8 mouse cellular contexts compared by ENCODE assay signal in genomic region chrX:79516977-79517645, GRCm38 (mm10). TPM values are rescaled to one million over a fixed set of nuclear protein-coding genes. Genes with fewer than 3 reads are reported as not detected.
A peak's percentile ranks its signal among the peaks of the same experiment; 100 is the strongest.
DNase-seq lines count a peak whose midpoint lies in the region; ATAC-seq and TF ChIP-seq lines count a peak whose summit lies in the region.

Gene Gm7173 (minus strand): TSS chrX:79517285.

- no peak within 1 kb of the TSS for H3K9ac ChIP-seq in liver, embryonic 13.5 days
- H3K9ac ChIP-seq in neural tube, embryonic 13.5 days: peak within 1 kb of the TSS; percentile 41; the same call in 1 of the 2 replicates

- no peaks in the 10 kb centered on the region for H3K36me3 ChIP-seq in liver, embryonic 13.5 days
- H3K36me3 ChIP-seq in neural tube, embryonic 13.5 days: no peaks in the 10 kb centered on the region

- H3K4me2 ChIP-seq in liver, embryonic 13.5 days: peak within 1 kb of the TSS; percentile 41
- peak within 1 kb of the TSS; percentile 55 for H3K4me2 ChIP-seq in neural tube, embryonic 13.5 days

- no peak for ATAC-seq in liver, embryonic 13.5 days (ENCODE audit: low read depth)
- ATAC-seq in neural tube, embryonic 13.5 days (ENCODE audit: low read depth): peak; percentile 88

- 30% methylated on average over 23 of the region's 23 CpGs for WGBS in liver, embryonic 13.5 days (ENCODE audit: insufficient replicate concordance)
- WGBS in neural tube, embryonic 13.5 days: 22% methylated on average over 23 of the region's 23 CpGs

- DNase-seq in thymus, postnatal 4 days: peak; percentile 6
- DNase-seq in thymus, postnatal 0 days (ENCODE audit: low spot score): no peak
- DNase-seq in heart, postnatal 36 days: peak; percentile 2
- peak; percentile 33 for DNase-seq in layer of hippocampus, adult 11-12 months (ENCODE audit: low spot score)
- DNase-seq in liver, embryonic 13.5 days: peak; percentile 0
- peak; percentile 3 to 35 for DNase-seq in urinary bladder, postnatal 36 days (ENCODE audit: low spot score in 2 of 2)

- no peaks in the 10 kb centered on the region for H3K9me3 ChIP-seq in liver, embryonic 13.5 days (replicated peaks)
- no peaks in the 10 kb centered on the region for H3K9me3 ChIP-seq in neural tube, embryonic 13.5 days

- no peak within 1 kb of the TSS for H3K27ac ChIP-seq in embryonic fibroblast, embryonic 13.5 days (ENCODE audit: insufficient read depth, low read length)
- no peak within 1 kb of the TSS for H3K27ac ChIP-seq in liver, embryonic 13.5 days
- no peak within 1 kb of the TSS for H3K27ac ChIP-seq in neural tube, embryonic 13.5 days (replicated peaks)

- intact Hi-C loops in heart, postnatal 36 days (cut with DNase I): no loop called here

- H3K4me1 ChIP-seq in embryonic fibroblast, embryonic 13.5 days (ENCODE audit: control insufficient read depth, insufficient read depth, low read length): no peaks in the 10 kb centered on the region
- H3K4me1 ChIP-seq in liver, embryonic 13.5 days (replicated peaks): no peaks in the 10 kb centered on the region
- no peaks in the 10 kb centered on the region for H3K4me1 ChIP-seq in neural tube, embryonic 13.5 days (replicated peaks)

- no peak for TF ChIP-seq CTCF in embryonic fibroblast, embryonic 13.5 days (IDR thresholded peaks at IDR 0.05; ENCODE audit: borderline replicate concordance, insufficient read depth, low read length)

- H3K4me3 ChIP-seq in embryonic fibroblast, embryonic 13.5 days (ENCODE audit: insufficient read depth, low read length): peak within 1 kb of the TSS; percentile 26
- 0 out of 2 replicates have a peak within 1 kb of the TSS, but pooled peaks have one; percentile 19 for H3K4me3 ChIP-seq in liver, embryonic 13.5 days (replicated peaks)
- H3K4me3 ChIP-seq in neural tube, embryonic 13.5 days: peak within 1 kb of the TSS; percentile 40

- no peak for TF ChIP-seq POLR2A in embryonic fibroblast, embryonic 13.5 days (IDR thresholded peaks at IDR 0.05; ENCODE audit: low read depth, low read length)

- H3K27me3 ChIP-seq in liver, embryonic 13.5 days: no peaks in the 10 kb centered on the region
- H3K27me3 ChIP-seq in neural tube, embryonic 13.5 days: no peaks in the 10 kb centered on the region

RNA-seq across cellular contexts. Expression of gene Gm7173, which starts in this region (rescaled TPM):
- polyA plus RNA-seq in thymus, postnatal 0 days (2015; fragmentation: Nextera tagmentation; extraction: Ambion mirVana): 0.18 and 0.19 TPM in 2 replicates
- polyA plus RNA-seq in embryonic fibroblast, embryonic 13.5 days (2011; ENCODE audit: insufficient read length, low read depth, missing spikeins): 0.32 and 0.57 TPM in 2 replicates
- total RNA-seq in heart, postnatal 36 days (2021): under 1 TPM; 0.08 to 0.19 TPM
- 0.03 TPM in 2 replicates for polyA plus RNA-seq in liver, embryonic 13.5 days (2015; fragmentation: Nextera tagmentation; extraction: Ambion mirVana)
- 0.54 and 0.56 TPM in 2 replicates for polyA plus RNA-seq in neural tube, embryonic 13.5 days (2015; fragmentation: Nextera tagmentation; extraction: Ambion mirVana)

Comparison
In these comparisons a context has a peak if more than half of its experiments do, and no peak if none do; other contexts are left out.
1. Peak in DNase-seq in heart, postnatal 36 days; RNA of the gene not detected or under 1 TPM.
2. Peak in DNase-seq, H3K4me3 ChIP-seq and H3K4me2 ChIP-seq in liver, embryonic 13.5 days; RNA of the gene not detected or under 1 TPM.
3. Peak in ATAC-seq, H3K4me3 ChIP-seq, H3K9ac ChIP-seq and H3K4me2 ChIP-seq in neural tube, embryonic 13.5 days; RNA of the gene not detected or under 1 TPM.